Mouse (Mus musculus) ZHBTc4 (cell line): Measurements from ENCODE around the gene Stn1.

Experiments
- DNase-seq: peaks from one replicate; pipeline ENCODE4 v3.0.0-alpha.2; 2011; ENCODE audit warnings: low read depth, low spot score

The Stn1 gene

DNA sequence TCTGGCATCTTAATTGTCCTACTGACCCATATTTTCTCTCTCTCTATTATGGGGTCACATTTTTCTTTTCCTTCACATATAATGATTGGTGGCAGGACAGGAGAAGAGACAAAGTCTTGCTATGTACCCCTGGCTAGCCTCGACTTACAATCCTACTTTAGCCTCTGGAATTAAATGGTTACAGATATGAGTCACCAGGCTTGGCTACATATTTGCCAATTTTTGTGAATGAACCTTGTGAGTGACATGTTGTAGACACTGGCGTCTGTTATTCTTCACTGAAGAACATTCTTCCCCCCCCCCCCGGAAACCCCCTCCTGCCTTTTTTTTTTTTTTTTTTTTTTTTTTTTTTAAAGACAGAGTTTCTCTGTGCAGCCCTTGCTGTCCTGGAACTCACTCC is 54.0 kb downstream of the Stn1 start:
- no peak for DNase-seq

DNA sequence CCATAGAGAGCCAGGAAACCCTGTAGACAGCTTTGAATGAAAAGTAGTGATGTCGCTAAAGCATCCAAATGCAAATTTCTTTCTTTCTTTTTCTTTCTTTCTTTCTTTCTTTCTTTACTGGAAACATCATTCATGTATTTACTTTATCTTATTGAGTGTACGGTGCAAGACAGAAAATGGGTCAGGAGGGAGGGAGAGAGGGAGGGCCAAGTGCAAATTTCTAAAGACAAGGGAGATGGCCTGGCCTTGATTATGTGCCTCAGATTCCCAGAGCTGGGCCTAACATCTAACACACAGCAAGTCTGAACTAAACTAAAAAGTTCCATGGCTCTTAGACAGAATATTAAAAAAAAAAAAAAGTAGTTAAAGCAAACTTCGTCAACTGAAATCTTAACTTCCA is 63.9 kb downstream of the Stn1 start:
- DNase-seq, result no peak

DNA sequence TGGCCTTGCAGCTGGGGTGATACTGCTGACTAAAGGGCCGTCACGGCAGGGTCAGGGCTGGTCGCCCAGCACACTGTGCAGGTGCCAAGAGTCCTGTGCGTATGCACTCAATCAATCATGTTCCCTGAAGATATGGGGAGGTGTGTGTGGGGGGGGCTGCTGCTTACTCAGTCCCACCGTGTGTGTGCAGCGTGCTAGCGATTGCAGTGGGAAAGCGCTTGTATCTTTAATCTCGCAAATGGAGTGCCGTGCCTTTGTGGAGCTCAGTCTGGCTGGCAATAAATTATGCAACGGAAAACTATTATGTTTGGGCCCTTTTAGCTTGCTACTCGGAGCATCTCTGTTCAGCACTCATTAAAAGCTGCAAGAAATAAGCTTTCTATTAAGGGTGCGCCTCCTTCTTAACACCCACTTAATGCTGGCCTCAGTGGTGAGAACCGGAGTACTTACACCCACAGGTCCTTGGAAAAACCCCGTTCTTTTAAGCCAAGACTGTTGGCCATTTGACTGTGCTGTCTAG is 64.4 kb downstream of the Stn1 start:
- DNase-seq, result no peak

DNA sequence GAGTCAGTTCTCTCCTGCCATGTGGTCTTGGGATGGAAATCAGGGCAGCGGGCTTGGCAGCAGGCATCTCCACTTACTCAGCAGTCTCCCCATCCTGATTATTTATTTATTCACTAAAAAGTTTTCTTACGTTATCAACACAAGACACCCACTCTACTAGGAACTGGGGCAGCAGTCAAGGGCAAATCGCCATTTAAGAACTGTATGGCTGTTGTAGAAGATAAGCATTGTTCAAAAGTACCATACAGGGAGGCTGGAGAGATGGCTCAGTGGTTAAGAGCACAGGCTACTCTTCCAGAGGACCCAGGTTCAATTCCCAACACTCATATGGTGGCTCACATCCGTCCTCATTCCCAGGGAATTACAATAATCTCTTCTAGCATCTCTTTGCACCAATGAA is 65.5 kb downstream of the Stn1 start:
- DNase-seq, result no peak

DNA sequence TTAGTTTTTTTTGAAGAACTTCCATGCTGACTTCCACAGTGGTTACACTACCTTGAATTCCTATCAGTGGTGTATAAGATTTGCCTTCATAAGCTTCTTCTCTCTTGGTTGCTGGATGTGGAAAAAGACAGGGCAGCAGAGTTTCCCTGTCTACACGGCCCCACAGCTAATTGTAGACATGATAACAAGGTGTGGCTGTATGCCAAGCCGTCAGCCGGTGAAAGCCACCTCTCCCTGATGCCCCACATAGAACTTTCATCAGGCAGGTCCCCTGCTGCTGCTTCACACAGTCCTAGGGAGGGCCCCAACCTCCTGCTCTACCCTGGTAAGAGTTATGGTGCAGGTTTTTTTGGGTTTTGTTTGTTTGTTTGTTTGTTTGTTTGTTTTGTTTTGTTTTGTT is 68.6 kb downstream of the Stn1 start:
- no peak for DNase-seq

DNA sequence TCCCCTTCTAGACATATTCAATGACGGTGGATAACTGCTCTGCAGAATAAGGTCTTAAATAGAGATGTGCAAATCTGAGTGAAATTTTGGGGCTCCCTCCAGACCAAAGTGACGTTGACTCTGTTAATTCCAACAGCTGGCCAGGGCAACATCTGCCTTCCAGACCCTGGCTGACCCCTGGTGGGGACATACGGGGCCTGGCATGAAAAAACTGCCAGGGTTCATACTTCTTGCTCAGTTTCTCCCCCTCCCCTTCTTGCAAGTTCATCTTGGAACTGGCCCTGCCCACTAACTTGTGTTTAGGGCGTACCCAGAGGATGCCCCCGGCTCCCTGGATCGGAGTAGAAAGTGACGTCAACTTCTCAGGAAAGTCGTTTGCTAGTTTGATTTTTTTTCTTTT is 70.5 kb downstream of the Stn1 start:
- no peak for DNase-seq

DNA sequence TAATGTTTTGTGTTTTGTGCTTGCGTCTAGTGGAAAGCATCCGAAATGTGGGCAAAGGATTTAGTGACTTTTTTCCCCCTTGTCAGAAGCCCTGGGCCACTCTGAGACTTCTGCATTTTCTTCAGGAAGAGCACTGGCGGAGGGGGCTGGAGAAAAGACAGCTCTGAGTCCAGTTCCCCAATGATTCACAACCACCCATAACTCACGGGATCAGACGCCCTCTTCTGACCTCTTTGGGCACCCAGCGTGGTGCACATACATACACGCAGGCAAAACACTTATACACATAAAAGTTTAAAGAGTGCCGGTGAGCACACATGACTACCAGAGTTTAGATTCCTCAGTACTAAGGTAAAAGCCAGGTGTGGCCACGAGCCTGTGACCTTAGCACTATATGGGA is 71.8 kb downstream of the Stn1 start:
- no peak for DNase-seq

GRCm38 (mm10) chr19:47464304-47465241 is 72.7 kb downstream of the Stn1 start, which contains the start of gene Sh3pxd2a:
Sh3pxd2a (minus strand) TSS chr19:47464401.
- peak; percentile 82 for DNase-seq

DNA sequence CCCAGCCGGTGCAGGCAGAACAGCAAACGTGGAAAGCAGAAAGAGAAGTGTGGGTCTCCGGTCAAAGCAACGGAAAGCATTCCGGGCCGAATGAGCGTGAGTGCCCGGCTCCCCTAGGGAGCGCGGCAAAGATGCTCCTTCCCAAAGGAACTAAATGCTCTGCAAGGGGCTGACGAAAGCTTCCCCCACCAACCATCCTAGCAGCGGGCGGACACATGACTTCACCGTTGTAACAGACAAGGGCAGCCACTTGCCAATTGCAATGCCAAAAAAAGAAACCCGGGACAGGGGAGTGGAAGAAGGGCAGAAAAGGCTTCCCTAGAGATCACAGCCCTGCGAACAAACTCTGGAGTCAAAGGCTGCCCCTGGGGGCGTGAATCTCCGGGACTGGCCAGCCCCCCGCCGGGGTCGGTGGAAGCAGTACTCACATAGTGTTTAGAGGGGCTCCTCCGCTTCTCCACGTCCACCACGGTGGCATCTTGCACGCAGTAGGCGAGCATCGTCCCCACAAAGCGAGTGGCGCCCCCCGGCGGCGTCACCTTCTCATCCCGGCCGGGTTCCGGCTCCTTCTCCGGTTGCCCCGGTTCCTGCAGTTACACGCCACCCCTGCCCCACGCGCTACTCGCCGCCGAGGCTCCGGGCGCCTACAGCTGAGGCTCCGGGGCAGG is 73.5 kb downstream of the Stn1 start:
- peak; percentile 84 for DNase-seq

DNA sequence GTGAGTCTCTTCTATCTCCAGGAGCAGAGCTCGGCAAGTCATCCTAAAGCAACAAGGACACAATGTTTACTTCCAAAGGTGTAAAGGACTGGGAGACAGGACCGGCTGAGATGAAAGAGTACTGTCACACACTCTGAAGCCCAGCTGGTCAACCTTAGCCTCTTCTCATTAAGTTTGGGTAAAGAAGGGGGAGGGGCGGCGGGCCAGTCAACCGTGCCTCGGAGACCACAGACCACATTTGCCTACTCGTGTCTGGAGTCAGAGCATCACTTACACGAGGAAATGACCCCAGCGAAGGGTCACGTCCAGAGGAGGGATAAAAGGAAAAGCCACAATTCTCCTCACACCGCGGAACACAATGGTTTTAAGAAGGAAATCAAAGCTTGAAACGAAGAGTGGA is 74.1 kb downstream of the Stn1 start:
- DNase-seq, result no peak

DNA sequence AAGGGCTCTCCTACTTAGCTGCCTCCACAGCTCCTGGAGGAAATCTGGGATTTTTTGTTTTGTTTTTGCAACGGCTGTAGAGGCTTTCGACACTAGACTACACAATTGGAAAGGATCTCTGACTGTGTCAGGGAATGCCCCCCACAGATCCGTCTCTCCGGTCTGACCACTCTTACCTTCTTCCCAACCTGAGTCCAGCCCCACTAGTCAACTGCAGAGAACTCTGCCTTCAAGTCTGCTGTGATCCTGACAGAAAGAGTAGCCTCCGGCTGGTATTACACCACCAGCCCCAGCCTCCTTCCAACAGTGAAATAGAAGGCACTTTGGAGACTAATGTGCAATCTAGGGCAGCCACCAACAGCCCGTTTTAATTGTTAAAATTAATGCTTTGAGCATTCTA is 74.6 kb downstream of the Stn1 start:
- DNase-seq, result no peak

DNA sequence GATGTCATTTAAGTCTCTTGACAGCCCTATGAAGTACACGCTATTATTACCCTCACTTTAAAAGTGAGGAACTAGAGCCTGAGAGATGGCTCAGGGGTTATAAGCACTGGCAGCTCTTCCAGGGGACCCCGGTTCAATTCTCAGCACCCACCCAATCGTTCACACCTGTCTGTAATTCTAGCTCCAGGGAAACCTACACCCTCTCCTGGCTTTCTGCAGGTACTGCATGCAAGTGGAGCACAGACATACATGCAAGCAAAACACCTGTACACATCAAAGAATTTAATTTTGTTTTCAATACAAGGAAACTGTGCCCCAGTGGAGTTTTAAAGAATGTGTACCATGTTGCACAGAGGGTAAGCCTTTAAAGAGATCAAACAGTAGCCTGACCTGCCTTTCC is 75.5 kb downstream of the Stn1 start:
- DNase-seq, result peak; percentile 56

DNA sequence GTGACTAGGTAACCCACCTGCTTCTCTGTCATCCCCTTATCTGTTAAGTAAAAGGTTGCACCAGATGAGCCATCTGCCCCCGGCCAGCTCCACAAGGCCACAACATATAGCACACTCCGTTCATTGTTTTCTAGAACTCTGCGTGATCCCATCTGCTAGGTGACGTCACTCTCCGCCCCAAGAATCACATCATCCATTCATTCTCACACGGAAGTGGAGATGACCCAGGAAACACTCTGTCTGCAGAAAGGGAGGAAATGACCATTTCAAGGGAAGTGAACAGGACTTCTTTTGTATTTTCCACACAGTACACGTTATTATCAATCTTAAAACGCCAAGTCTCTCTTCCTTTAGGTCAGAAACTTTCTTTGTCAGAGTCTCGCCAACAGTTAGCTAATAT is 75.9 kb downstream of the Stn1 start:
- no peak for DNase-seq

DNA sequence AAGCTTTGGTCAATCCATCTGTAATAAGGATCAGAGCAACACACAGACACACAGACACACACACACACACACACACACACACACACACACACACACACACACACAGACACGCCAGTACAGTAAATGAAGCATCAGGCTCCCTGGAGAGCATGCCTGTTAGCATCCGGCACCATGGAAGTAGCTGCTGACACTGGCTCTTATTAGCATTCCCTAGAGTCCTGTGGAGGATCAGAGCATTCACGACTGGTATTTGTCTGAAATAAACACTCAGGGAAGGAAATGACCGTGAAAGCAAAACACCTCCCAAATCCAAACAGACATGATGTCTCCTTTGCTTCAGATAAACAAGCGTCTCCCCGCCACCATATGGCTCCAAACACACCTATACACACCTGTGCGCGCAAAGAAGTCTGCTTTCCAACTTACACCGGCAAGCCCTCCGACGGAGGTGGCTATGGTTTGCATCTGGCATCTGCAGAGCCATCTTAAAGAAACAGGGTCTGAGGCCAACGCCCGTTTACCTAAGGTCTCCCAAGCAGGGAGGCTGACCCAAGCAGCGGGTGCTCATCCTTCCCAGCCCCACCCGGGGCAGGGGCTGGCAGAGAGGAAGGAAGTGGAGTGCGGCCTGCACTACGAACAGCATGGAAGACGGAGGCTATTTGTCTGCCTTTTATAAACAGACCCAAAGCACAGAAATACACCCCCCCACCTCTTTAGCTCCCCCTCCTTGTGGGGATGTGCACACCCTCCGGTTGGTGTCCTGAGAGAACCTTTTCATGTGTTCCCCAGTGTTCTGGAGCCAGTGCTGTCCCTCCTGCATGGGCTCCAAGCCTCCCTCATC is 77.0 kb downstream of the Stn1 start:
- no peak for DNase-seq

- DNase-seq, result no peak
Measured at GRCm38 (mm10) chr19:47459214-47459613, 78.1 kb downstream of the Stn1 start.

- no peak for DNase-seq
Measured at GRCm38 (mm10) chr19:47458504-47459161, 78.7 kb downstream of the Stn1 start.

DNA sequence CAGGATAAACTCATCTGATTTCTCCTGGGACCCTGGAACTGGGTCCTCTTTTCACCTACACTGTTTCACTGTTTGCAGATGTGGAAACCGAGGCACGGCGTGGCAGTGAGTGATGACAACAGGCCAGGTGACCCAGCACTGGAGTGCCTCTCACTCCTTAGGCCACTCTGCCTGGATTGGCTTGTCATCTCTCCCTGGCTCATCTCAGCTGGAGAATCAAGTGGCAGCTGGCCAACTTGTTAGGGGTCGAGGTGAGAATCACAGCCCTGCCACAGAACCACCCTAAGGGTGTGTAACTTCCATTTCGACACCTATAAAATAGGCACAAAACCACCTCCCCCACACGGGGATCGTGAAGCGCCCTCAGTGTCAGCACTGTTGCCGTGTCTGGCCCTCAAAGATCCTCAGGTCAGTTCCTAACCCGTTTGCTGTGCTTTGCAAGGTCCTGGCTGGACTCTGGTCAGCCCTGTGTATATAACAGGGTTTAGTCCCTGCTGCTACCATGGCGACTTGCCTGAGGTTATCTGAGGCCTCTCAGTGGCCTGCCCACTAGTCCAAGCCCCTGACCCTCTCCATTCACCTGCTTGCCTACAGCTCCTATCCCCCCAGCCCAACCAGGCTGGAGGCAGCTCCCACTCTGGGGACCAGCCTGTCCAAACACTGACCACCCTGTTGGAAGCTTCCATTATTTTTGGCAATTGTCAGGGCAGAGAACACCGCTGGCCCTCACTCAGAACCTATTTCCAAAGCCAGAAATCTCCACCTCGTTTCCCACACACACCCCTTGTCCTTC is 79.4 kb downstream of the Stn1 start:
- DNase-seq, result no peak

DNA sequence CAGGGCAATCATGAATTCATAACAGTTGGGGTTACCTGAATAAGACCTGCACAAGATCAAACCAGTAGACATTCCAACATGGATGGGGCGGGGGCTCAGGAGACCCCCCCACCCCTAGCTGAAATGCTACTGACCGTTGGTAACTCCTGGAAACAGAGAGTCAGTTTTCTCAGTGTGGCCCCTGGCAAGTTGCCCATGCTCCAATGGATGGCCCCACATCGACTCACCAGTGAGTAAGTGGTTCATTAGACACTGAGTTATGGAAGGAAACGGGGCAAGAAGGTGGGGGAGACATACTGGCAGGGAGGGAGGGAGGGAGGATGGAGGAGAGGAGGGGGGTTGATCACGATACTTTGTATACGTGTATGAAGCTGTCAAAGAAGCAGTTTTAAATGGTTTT is 81.3 kb downstream of the Stn1 start:
- DNase-seq, result no peak

DNA sequence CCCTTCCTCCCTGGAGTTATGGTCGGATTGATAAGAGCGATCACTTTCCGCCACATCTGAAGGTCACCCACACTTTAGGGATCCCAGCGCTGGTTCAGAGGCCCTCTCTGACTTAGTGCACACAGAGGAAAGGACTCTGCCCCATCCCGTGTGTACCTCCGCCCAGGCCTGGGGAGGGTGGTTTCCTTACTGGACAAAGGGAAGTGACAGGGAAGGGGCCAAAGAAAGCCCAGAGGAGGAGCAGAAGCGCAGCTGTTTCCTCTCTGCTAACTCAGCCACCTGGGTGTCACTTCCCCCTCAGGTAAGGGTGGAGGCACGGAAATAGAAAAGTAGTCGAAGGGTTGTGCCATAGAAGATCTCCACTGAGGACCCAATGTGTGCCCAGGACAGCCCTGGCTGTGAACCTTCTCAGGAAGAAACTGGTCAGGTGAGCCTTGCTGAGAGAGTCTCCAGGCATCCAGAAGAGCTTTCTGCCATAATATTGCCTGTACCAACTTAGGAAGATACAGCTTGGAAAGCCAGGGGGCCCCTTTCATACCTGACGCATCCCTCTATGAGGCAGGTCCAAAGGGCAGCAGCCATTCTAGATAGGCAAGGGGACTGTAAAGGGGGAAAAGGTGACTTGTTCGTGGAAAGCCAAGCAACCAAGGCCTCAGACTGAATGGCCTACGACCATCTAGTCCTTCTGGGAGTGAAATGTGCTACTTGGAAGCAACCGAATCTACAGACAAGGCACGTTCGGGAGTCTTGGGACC is 82.1 kb downstream of the Stn1 start:
- DNase-seq, result no peak
